Mouse (Mus musculus) embryonic facial prominence, embryonic 12.5 days (tissue): ENCODE measurements around the gene Aasdh. TPM values are rescaled to one million over a fixed set of nuclear protein-coding genes. Genes with fewer than 3 reads are reported as not detected.
A peak's percentile ranks its signal among the peaks of the same experiment; 100 is the strongest.

ENCODE experiments used
- ATAC-seq: fragments of 200-750 bp; cut with Nextera tagmentation; 2 replicates; pipeline ENCODE4 v1.8.0; 2017; ENCODE audit not compliant: insufficient number of reproducible peaks, insufficient read depth, low FRiP score, low TSS enrichment
- H3K27ac ChIP-seq: fragments of 300-500 bp; sonication (generic); 2 replicates; pipeline ENCODE4 v1.5.1; 2016; ENCODE audit warnings: mild to moderate bottlenecking
- H3K27me3 ChIP-seq: fragments of 300-500 bp; sonication (generic); 2 replicates; pipeline ENCODE4 v1.6.1; 2016; ENCODE audit warnings: mild to moderate bottlenecking, moderate library complexity
- H3K36me3 ChIP-seq: fragments of 300-500 bp; sonication (generic); 2 replicates; pipeline ENCODE4 v1.6.1; 2016; ENCODE audit warnings: mild to moderate bottlenecking
- H3K4me1 ChIP-seq: fragments of 300-500 bp; sonication (generic); 2 replicates; pipeline ENCODE4 v1.6.1; 2016
- H3K4me2 ChIP-seq: fragments of 300-500 bp; sonication (generic); replicated peaks from 2 replicates; pipeline ENCODE4 v1.6.1; 2016; ENCODE audit warnings: mild to moderate bottlenecking, moderate library complexity
- H3K4me3 ChIP-seq: fragments of 300-500 bp; sonication (generic); 2 replicates; pipeline ENCODE4 v1.5.1; 2016; ENCODE audit warnings: mild to moderate bottlenecking
- H3K9ac ChIP-seq: fragments of 300-500 bp; sonication (generic); 2 replicates; pipeline ENCODE4 v1.6.1; 2016; ENCODE audit warnings: mild to moderate bottlenecking, moderate library complexity
- H3K9me3 ChIP-seq: fragments of 300-500 bp; sonication (generic); 2 replicates; pipeline ENCODE4 v1.6.1; 2016; ENCODE audit warnings: mild to moderate bottlenecking, moderate library complexity
- WGBS: fragments of 180-500 bp; shearing (Covaris S2); methylation state at CpG from one replicate; pipeline ENCODE4 v1.1.7; 2016; 5-methylcytosine and 5-hydroxymethylcytosine counted together
- polyA plus RNA-seq: library from polyadenylated mRNA; unstranded; fragments of >200 nt; fragmentation: Nextera tagmentation; extraction: Ambion mirVana; gene quantifications from 2 replicates; pipeline ENCODE4 v1.2.1, GENCODE M21; 2016

Aasdh gene
- polyA plus RNA-seq, 1 experiment from 2014 or later, result 21.7 TPM

DNA sequence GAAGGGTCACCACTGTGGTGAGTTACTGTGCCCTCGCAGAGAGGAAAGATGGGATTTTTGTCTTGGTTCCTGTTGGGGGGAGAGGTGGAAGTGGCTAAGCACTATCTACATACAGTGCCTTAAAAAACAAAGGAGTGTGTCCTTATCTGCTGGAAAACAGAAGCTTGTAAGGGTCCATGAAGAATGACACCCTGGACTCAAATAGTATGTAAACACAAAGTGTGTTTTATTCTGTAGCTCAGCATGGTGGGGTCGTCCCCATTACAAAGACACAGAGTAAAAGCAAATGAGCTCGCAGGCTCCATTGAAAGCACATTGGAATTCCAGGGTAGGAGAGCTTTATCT, 813 bp upstream of the Aasdh start:
- Histone ChIP-seq H3K36me3 (no peaks in the 10 kb centered on the region), H3K4me1 (peaks cover 5% of the 10 kb centered on the region; the same call in 1 of the 2 replicates), H3K9me3 (no peaks in the 10 kb centered on the region), H3K27me3 (no peaks in the 10 kb centered on the region), H3K4me2 (peak overlapping the region; percentile 72), H3K27ac (peak overlapping the region; percentile 86; the same call in 1 of the 2 replicates), H3K9ac (peak overlapping the region; percentile 74), H3K4me3 (peak overlapping the region; percentile 66)
- no peak for ATAC-seq
- WGBS, result 35% methylated on average over 3 of the region's 3 CpGs

DNA sequence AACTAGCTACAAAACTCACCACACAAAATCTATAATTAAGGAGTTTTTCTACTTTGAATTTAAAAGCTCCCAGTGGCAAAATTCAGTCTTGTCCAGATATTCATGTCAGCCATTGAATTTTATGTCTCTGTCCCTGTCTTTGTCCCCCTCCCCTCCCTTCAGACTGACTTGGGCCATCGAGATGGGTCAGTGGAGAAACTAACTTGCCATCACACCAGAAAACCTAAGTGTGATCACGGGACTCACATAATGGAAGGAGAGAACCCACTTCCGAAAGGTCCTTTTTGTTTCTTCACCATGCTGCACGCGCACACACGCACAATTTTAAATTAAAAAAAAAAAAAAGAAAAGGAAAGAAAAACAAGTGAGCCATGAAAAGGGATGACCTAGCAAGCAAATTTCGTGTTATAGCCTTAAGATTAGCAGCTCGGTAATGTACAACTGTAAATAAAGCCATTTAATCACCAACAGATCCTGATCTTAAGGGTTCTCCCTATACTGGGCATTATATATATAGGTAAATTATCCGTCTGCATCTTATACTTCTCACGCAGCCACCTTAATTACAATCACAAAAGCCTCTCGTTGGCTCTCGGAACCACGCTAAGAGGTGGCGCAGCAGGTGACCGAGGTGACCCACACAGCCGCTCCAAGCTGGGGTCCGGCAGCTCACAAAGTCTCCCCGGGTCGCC, 455 bp downstream of the Aasdh start:
- ATAC-seq, result peak; percentile 44

DNA sequence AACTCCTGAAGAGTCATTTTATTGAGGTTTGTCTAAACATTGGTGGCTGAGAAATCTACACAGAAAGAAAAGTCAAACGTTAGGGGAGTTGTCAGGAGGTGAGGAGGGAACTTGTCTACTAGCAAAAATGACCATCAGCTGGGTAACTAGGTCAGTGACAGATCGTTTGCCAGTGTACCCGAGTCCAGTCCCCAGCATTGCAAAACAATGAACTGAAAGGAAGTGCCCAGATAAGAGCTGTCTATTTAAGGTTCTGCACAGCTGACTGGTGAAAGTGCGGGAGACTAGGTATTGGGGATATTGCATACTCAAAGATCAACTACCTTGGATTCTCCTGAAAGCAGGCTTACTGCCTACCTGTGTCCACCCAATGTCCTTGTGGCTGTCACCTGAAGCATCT, 3.2 kb downstream of the Aasdh start:
- Histone ChIP-seq H3K27me3 (no peaks in the 10 kb centered on the region), H3K9ac (no peak overlapping the region), H3K4me3 (no peak overlapping the region), H3K4me2 (no peak overlapping the region), H3K36me3 (peaks cover 4% of the 10 kb centered on the region; the same call in 1 of the 2 replicates), H3K27ac (no peak overlapping the region), H3K9me3 (no peaks in the 10 kb centered on the region), H3K4me1 (peaks cover 5% of the 10 kb centered on the region; the same call in 1 of the 2 replicates)
- 84% methylated on average over 4 of the region's 4 CpGs for WGBS
- no peak for ATAC-seq

More for the DNA sequence above, 455 bp downstream of the Aasdh start:
- Histone ChIP-seq H3K9ac (peak overlapping the region; percentile 74), H3K4me1 (peaks cover 5% of the 10 kb centered on the region; the same call in 1 of the 2 replicates), H3K9me3 (no peaks in the 10 kb centered on the region), H3K27me3 (no peaks in the 10 kb centered on the region), H3K4me3 (peak overlapping the region; percentile 66), H3K27ac (peak overlapping the region; percentile 86), H3K36me3 (0 out of 2 replicates have a peak, but pooled peaks cover under 1% of the 10 kb centered on the region), H3K4me2 (peak overlapping the region; percentile 72)
- WGBS, result 2% methylated on average over 19 of the region's 19 CpGs

DNA sequence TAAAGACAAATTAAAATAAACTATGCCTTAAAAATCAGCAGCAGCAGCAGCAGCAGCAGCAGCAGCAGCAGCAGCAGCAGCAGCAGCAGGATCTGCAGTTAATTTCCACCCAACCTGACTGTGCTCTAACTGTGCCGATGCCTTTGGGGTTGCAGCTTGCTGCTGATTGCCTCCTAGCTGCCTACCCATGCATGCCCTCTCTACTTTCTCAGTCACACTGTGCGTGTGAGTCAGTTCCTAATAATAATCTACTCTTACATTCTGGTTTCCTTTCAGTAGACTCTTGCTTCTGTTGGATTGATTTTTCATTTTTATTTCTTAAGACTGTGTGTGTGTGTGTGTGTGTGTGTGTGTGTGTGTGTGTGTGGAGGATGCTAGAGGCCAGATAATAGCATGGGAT, 12.2 kb downstream of the Aasdh start:
- no peak for ATAC-seq
- Histone ChIP-seq H3K9me3 (no peaks in the 10 kb centered on the region), H3K36me3 (peaks cover 25% of the 10 kb centered on the region), H3K27me3 (no peaks in the 10 kb centered on the region), H3K4me2 (no peak overlapping the region), H3K4me3 (no peak overlapping the region), H3K4me1 (no peaks in the 10 kb centered on the region), H3K27ac (no peak overlapping the region), H3K9ac (no peak overlapping the region)
- WGBS, result 87% methylated on average over 2 of the region's 2 CpGs

DNA sequence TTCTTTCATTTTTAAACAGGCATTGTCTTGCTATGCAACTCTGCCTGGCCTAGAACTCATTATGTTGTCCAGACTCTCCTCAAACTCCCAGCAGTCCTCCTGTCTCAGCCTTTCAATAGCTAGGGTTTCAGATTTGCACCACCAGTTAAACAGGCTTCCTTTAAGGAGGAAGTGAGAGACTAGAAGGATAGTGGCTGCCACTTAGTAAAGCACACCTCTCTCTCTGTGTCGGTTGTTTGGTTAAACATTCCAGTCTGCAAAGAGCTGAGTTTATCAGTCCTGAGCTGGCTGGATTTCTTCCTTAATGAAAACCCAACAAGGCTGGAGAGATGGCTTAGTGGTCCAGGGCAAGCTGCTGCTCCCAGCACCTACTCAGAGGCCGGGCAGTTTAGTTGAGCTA, 12.7 kb downstream of the Aasdh start:
- H3K27me3 ChIP-seq, result no peaks in the 10 kb centered on the region
- WGBS, result 79% methylated on average over 2 of the region's 2 CpGs
- H3K4me1 ChIP-seq, result no peaks in the 10 kb centered on the region
- H3K9me3 ChIP-seq, result no peaks in the 10 kb centered on the region
- no peak for ATAC-seq
- H3K4me2 ChIP-seq, result no peak overlapping the region
- H3K27ac ChIP-seq, result no peak overlapping the region
- H3K4me3 ChIP-seq, result no peak overlapping the region
- H3K36me3 ChIP-seq, result peaks cover 27% of the 10 kb centered on the region
- no peak overlapping the region for H3K9ac ChIP-seq

DNA sequence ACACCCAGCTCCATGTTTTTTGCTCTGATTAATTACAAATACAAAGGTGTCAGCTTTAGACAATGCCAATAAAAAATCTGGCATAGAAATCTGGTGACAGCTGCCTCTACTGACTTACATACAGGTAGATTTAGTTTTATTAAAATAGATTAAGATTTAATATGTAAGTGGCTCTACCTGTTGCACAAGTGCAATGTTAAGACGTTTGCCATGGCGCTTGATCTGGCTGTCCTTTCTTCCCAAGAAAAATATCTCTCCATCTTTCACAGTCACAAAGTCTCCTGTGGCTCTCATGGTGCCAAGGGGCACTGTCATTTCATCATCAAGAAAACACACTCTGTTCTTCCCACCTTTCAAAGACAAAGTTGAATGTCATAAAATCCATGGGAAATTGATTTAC, 18.3 kb downstream of the Aasdh start:
- H3K27me3 ChIP-seq, result no peaks in the 10 kb centered on the region
- WGBS, result 85% methylated on average over 2 of the region's 2 CpGs
- no peak for ATAC-seq

DNA sequence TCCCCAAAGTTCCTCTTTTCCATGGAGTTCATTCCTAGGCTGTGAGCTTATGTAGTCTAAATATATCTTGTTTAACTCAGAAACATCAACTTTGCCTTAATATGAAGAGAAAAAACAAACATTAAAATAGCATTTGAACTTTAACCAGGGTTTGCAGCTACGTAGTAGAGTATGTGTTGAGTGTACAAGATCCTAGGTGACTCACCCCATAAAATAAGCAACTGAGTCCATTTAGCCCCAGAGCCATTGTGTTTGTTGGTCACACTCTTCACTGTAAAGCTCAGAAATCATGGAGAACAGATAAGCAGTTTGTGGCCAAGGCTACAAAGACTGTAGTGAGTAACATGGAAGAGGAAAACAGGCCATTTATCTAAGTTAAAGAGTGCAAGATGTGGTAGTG, 21.2 kb downstream of the Aasdh start:
- 91% methylated on average over 1 of the region's 1 CpGs for WGBS
- no peaks in the 10 kb centered on the region for H3K4me1 ChIP-seq
- no peak overlapping the region for H3K4me3 ChIP-seq
- no peak overlapping the region for H3K9ac ChIP-seq
- no peak overlapping the region for H3K27ac ChIP-seq
- no peaks in the 10 kb centered on the region for H3K27me3 ChIP-seq
- ATAC-seq, result no peak
- no peak overlapping the region for H3K4me2 ChIP-seq
- peaks cover 47% of the 10 kb centered on the region for H3K36me3 ChIP-seq
- no peaks in the 10 kb centered on the region for H3K9me3 ChIP-seq

More for the DNA sequence above, 18.3 kb downstream of the Aasdh start:
- H3K4me3 ChIP-seq, result no peak overlapping the region
- H3K36me3 ChIP-seq, result peaks cover 49% of the 10 kb centered on the region
- no peak overlapping the region for H3K27ac ChIP-seq
- H3K9ac ChIP-seq, result no peak overlapping the region
- H3K4me1 ChIP-seq, result no peaks in the 10 kb centered on the region
- no peak overlapping the region for H3K4me2 ChIP-seq
- no peaks in the 10 kb centered on the region for H3K9me3 ChIP-seq

DNA sequence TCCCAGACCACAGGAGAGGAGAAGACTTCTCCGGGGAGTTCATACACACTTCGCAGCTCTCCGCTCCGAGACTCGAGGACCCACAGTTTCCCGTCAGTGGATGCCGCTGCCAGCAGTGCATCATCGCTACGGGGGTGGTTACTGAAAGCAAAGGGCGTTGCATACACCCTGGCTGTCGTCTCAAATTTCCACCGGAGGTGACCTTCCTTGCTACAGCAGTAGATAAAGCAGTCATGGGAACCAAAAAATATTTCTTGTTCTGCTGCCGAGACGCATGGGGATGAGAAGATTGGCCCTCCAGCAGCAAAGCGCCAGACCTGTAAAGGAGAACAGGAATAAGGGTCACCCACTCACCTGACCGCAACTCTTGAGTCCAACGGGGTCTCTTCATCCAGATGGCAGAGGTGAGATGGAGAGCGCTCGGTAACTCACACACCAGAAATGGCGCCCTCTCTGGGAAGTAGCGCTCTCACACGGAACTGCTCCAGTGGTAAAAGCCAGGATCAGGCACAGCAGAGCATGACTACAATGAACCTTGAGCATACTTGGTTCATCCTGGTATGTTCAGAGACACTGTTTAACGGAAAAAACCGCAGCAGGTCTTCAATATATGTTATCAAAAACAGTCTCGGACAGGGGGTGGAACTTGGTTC, 29.1 kb downstream of the Aasdh start:
- 87% methylated on average over 25 of the region's 25 CpGs for WGBS
- Histone ChIP-seq H3K4me1 (no peaks in the 10 kb centered on the region), H3K27ac (no peak overlapping the region), H3K9me3 (no peaks in the 10 kb centered on the region), H3K4me3 (no peak overlapping the region), H3K4me2 (no peak overlapping the region), H3K9ac (no peak overlapping the region), H3K27me3 (no peaks in the 10 kb centered on the region), H3K36me3 (peaks cover 35% of the 10 kb centered on the region)
- ATAC-seq, result no peak

DNA sequence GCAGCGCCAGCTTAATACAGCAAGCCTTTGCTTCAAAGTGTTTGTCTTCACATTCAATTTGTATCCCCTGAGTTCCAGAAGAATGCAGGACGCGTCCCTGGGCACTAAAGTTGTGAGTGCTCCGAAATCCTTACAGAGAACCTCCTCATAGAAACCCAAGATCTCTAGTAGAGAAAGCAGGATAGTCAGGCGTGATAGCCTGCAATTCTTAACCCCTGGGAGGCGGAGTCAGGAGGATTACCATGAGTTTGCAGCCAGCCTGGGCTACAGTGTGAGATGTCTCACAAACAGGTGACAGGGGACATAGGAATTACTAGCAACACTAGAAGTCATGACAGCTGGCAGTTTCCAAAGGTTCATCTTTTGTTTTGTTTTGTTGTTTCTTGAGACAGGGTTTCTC, 35.8 kb downstream of the Aasdh start:
- no peaks in the 10 kb centered on the region for H3K9me3 ChIP-seq
- H3K4me2 ChIP-seq, result peak overlapping the region; percentile 46
- 48% methylated on average over 6 of the region's 6 CpGs for WGBS
- H3K4me1 ChIP-seq, result 0 out of 2 replicates have a peak, but pooled peaks cover 3% of the 10 kb centered on the region
- no peak overlapping the region; the same call in 1 of the 2 replicates for H3K9ac ChIP-seq
- ATAC-seq, result no peak
- peaks cover 33% of the 10 kb centered on the region for H3K36me3 ChIP-seq
- H3K4me3 ChIP-seq, result peak overlapping the region; percentile 31
- no peaks in the 10 kb centered on the region for H3K27me3 ChIP-seq
- no peak overlapping the region for H3K27ac ChIP-seq

DNA sequence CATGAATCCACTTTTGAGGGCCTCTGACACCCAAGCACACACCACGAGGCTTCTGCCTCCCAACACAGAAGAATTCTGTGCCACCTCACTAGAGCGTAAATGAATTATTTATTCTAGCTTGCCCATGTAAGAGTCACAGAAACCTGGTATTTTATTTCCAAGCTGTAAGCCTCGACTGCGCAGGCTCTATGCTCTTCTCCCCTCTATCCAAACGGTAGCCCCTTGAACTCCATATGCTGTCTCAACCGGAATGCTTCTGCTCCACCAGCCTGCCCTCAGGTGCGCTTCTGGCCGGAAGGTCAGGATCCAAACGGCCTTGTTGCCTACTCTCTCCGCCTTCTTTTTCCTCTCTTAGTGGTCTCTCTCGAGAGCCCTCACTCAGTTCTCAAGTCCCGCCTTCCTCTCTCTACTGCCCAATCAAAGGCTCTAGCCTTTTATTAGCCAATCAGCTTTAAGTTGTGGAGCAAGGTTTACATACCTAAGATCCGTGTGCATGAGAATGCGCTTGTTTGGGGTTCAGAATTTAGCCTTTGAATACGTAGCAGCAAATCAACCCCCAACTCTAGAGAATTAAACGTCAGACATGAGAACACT, 36.5 kb downstream of the Aasdh start:
- H3K9ac ChIP-seq, result no peak overlapping the region; the same call in 1 of the 2 replicates
- peak; percentile 60; the same call in 1 of the 2 replicates for ATAC-seq
- peaks cover 29% of the 10 kb centered on the region for H3K36me3 ChIP-seq
- 0 out of 2 replicates have a peak, but pooled peaks cover 3% of the 10 kb centered on the region for H3K4me1 ChIP-seq
- H3K4me2 ChIP-seq, result peak overlapping the region; percentile 46
- H3K9me3 ChIP-seq, result no peaks in the 10 kb centered on the region
- H3K4me3 ChIP-seq, result peak overlapping the region; percentile 31
- H3K27ac ChIP-seq, result no peak overlapping the region
- H3K27me3 ChIP-seq, result no peaks in the 10 kb centered on the region
- WGBS, result 20% methylated on average over 16 of the region's 16 CpGs

DNA sequence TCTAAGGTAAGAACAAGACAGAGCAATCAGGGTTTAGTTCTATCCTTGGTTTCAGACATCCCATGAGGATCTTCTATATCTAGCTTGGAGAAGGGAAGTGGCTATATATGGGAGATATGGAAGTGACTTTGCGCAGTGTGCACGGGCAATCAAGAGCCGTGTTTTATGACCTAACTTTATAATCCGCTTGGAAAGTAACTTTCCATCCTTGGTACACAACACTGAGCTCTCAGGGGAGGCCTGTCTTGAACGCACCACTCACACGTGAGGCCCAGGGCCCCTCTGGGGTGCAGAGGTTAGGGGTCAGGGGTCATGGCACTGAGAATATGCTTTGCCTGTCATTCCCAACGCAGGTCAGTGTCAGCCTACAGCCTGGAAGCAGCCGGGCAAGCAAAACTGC, 38.5 kb downstream of the Aasdh start:
- WGBS, result 69% methylated on average over 8 of the region's 8 CpGs
- H3K4me3 ChIP-seq, result no peak overlapping the region
- 0 out of 2 replicates have a peak, but pooled peaks cover 3% of the 10 kb centered on the region for H3K4me1 ChIP-seq
- no peaks in the 10 kb centered on the region for H3K27me3 ChIP-seq
- H3K9ac ChIP-seq, result no peak overlapping the region
- H3K9me3 ChIP-seq, result no peaks in the 10 kb centered on the region
- H3K27ac ChIP-seq, result no peak overlapping the region
- no peak overlapping the region for H3K4me2 ChIP-seq
- H3K36me3 ChIP-seq, result peaks cover 22% of the 10 kb centered on the region
- ATAC-seq, result no peak; the same call in 1 of the 2 replicates
